Comparison of ENCODE assay signal across 8 mouse cellular contexts in the genomic region with DNA sequence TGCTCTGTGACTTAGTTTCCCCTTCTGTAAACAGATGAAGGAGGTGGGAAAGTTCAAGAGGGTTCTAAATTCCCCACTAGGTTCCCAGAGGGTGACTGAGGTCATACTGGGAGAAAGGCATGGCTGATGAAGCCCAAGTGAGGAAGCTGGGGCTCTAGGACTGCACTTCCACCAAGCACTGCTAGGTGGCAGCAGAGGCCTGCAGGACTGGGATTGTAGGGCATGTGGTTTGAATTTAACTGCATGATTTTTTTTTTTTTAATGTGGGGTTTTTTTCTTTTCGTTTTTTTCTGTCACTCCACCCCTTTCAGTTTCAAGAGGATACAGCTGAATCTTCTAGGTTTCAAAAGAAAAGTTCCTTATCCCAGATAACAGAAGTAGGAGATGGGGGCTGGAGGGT. TPM values are rescaled to one million over a fixed set of nuclear protein-coding genes. Genes with fewer than 3 reads are reported as not detected.
DNase-seq lines count a peak whose midpoint lies in the region; ATAC-seq and TF ChIP-seq lines count a peak whose summit lies in the region.

No protein-coding gene starts in this region.

- H3K4me1 ChIP-seq in midbrain, embryonic 11.5 days (ENCODE audit: control insufficient read depth, insufficient read depth, low read length) = peaks cover 26% of the 10 kb centered on the region
- peaks cover 10% of the 10 kb centered on the region for H3K4me1 ChIP-seq in midbrain, embryonic 15.5 days
- H3K4me1 ChIP-seq in hindbrain, postnatal 0 days (ENCODE audit: insufficient read depth, low read length) = peaks cover 11% of the 10 kb centered on the region

- TF ChIP-seq CTCF in hindbrain, postnatal 0 days (IDR thresholded peaks at IDR 0.05; ENCODE audit: low read depth) = peak; percentile 97

- no peak overlapping the region for H3K27ac ChIP-seq in midbrain, embryonic 11.5 days (ENCODE audit: low read depth, low read length)
- no peak overlapping the region for H3K27ac ChIP-seq in midbrain, embryonic 15.5 days
- peak overlapping the region; percentile 48; the same call in 1 of the 2 replicates for H3K27ac ChIP-seq in hindbrain, postnatal 0 days

- 5% methylated on average over 1 of the region's 1 CpGs for WGBS in midbrain, embryonic 11.5 days
- WGBS in midbrain, embryonic 15.5 days = 0% methylated on average over 1 of the region's 1 CpGs
- WGBS in hindbrain, postnatal 0 days = 0% methylated on average over 1 of the region's 1 CpGs

- no peak overlapping the region for H3K4me2 ChIP-seq in midbrain, embryonic 11.5 days
- no peak overlapping the region for H3K4me2 ChIP-seq in midbrain, embryonic 15.5 days
- peak overlapping the region; percentile 8; the same call in 1 of the 2 replicates for H3K4me2 ChIP-seq in hindbrain, postnatal 0 days (ENCODE audit: low read depth, low read length)

- DNase-seq in midbrain, embryonic 11.5 days (ENCODE audit: low spot score, missing footprints) = peak; percentile 98
- DNase-seq in cerebellum, postnatal 14 days = peak; percentile 88 to 91
- DNase-seq in frontal cortex, postnatal 14 days (ENCODE audit: low spot score in 2 of 2) = peak; percentile 71 to 86
- DNase-seq in hindbrain, postnatal 0 days (ENCODE audit: low spot score) = peak; percentile 78
- DNase-seq in left cerebral cortex, adult 11 months (ENCODE audit: low spot score) = peak; percentile 73
- peak; percentile 85 for DNase-seq in mesoderm, embryonic 11.5 days (ENCODE audit: low read depth, low spot score)
- peak; percentile 61 to 69 for DNase-seq in spleen, postnatal 36 days (ENCODE audit: low spot score in 2 of 2)

- no peak for ATAC-seq in midbrain, embryonic 11.5 days (ENCODE audit: low FRiP score)
- ATAC-seq in midbrain, embryonic 15.5 days (replicated peaks) = no peak; the same call in 1 of the 2 replicates
- ATAC-seq in hindbrain, postnatal 0 days = no peak

- no peak overlapping the region for H3K9ac ChIP-seq in midbrain, embryonic 11.5 days (ENCODE audit: low read length)
- H3K9ac ChIP-seq in midbrain, embryonic 15.5 days = no peak overlapping the region
- H3K9ac ChIP-seq in hindbrain, postnatal 0 days (replicated peaks; ENCODE audit: low read length) = no peak overlapping the region

- H3K36me3 ChIP-seq in midbrain, embryonic 11.5 days (ENCODE audit: control insufficient read depth, insufficient read depth, low read length) = no peaks in the 10 kb centered on the region
- H3K36me3 ChIP-seq in midbrain, embryonic 15.5 days (replicated peaks) = no peaks in the 10 kb centered on the region
- no peaks in the 10 kb centered on the region for H3K36me3 ChIP-seq in hindbrain, postnatal 0 days (ENCODE audit: insufficient read depth, low read length)

- H3K27me3 ChIP-seq in midbrain, embryonic 11.5 days (ENCODE audit: control insufficient read depth, insufficient read depth, low read length) = no peaks in the 10 kb centered on the region
- H3K27me3 ChIP-seq in midbrain, embryonic 15.5 days (replicated peaks) = no peaks in the 10 kb centered on the region
- H3K27me3 ChIP-seq in hindbrain, postnatal 0 days (ENCODE audit: insufficient read depth, low read length) = no peaks in the 10 kb centered on the region

- H3K9me3 ChIP-seq in midbrain, embryonic 11.5 days (ENCODE audit: control insufficient read depth, low read length) = no peaks in the 10 kb centered on the region
- H3K9me3 ChIP-seq in midbrain, embryonic 15.5 days = no peaks in the 10 kb centered on the region
- no peaks in the 10 kb centered on the region for H3K9me3 ChIP-seq in hindbrain, postnatal 0 days (ENCODE audit: low read length)

- no peak overlapping the region for H3K4me3 ChIP-seq in midbrain, embryonic 11.5 days (ENCODE audit: low read depth, low read length)
- H3K4me3 ChIP-seq in midbrain, embryonic 15.5 days = no peak overlapping the region
- H3K4me3 ChIP-seq in hindbrain, postnatal 0 days (ENCODE audit: low read length) = no peak overlapping the region

RNA-seq across cellular contexts. Expression of a gene that starts 24.7 kb away (rescaled TPM):
- polyA plus RNA-seq in midbrain, embryonic 11.5 days (2014; fragmentation: Nextera tagmentation; extraction: Ambion mirVana) = 6.8 and 6.9 TPM in 2 replicates
- polyA plus RNA-seq in midbrain, embryonic 15.5 days (2015; fragmentation: Nextera tagmentation; extraction: Ambion mirVana) = 13.9 and 14.4 TPM in 2 replicates
- total RNA-seq in hindbrain, postnatal 0 days (2014; rRNA removed) = 72.3 and 74.5 TPM in 2 replicates
- polyA plus RNA-seq in hindbrain, postnatal 0 days (2015; fragmentation: Nextera tagmentation; extraction: Ambion mirVana) = 8.1 and 10.1 TPM in 2 replicates

RNA-seq across cellular contexts. Expression of a gene that starts 44.0 kb away (rescaled TPM):
- polyA plus RNA-seq in midbrain, embryonic 11.5 days (2014; fragmentation: Nextera tagmentation; extraction: Ambion mirVana) = 1.7 and 2.2 TPM in 2 replicates
- 4.7 and 5.9 TPM in 2 replicates for polyA plus RNA-seq in midbrain, embryonic 15.5 days (2015; fragmentation: Nextera tagmentation; extraction: Ambion mirVana)
- total RNA-seq in hindbrain, postnatal 0 days (2014; rRNA removed) = 10.5 and 12.2 TPM in 2 replicates
- polyA plus RNA-seq in hindbrain, postnatal 0 days (2015; fragmentation: Nextera tagmentation; extraction: Ambion mirVana) = 5.0 and 6.2 TPM in 2 replicates
